Mouse (Mus musculus) embryonic fibroblast, embryonic 13.5 days (primary cell): ENCODE data around the gene Ccnb1.

Experiments used
- CTCF ChIP-seq: IDR thresholded peaks from 2 replicates; pipeline ENCODE4 v1.5.1; 2011; ENCODE audit warnings: mild to moderate bottlenecking, control low read depth, low read length, moderate library complexity, borderline replicate concordance; ENCODE audit not compliant: insufficient read depth
- POLR2A ChIP-seq: IDR thresholded peaks from 2 replicates; pipeline ENCODE4 v1.6.1; 2011; ENCODE audit warnings: low read depth, mild to moderate bottlenecking, control low read depth, low read length, moderate library complexity

- TF ChIP-seq POLR2A (no peak), CTCF (no peak)
Measured at GRCm38 (mm10) chr13:100831123-100831522, 44.8 kb upstream of the Ccnb1 start.
